Mouse (Mus musculus): Measurements from ENCODE around the gene Lax1. TPM values are rescaled to one million over a fixed set of nuclear protein-coding genes. Genes with fewer than 3 reads are reported as not detected.

Gene Lax1
- polyA plus RNA-seq, 1 experiment from 2014 or later: not detected

Small RNA genes lying within 50 kb of the gene (microRNA-seq; reads per million reads assigned to microRNA genes)
- 0.83 reads per million for gene Mir6903

Other genes with a start within 250 kb of the Lax1 start
- 490 and 513 TPM in 2 replicates for gene Snrpe, start 79.8 kb downstream of the Lax1 start, polyA plus RNA-seq (2015; fragmentation: Nextera tagmentation; extraction: Ambion mirVana)
- gene Zbed6, start 29.2 kb downstream of the Lax1 start, polyA plus RNA-seq (2015; fragmentation: Nextera tagmentation; extraction: Ambion mirVana): not detected in 2 replicates
- gene Gm38394, start 28.8 kb downstream of the Lax1 start, polyA plus RNA-seq (2015; fragmentation: Nextera tagmentation; extraction: Ambion mirVana): 3.6 and 3.7 TPM in 2 replicates
- gene Atp2b4, start 110.9 kb upstream of the Lax1 start, polyA plus RNA-seq (2015; fragmentation: Nextera tagmentation; extraction: Ambion mirVana): 9.3 and 11.1 TPM in 2 replicates
- gene Optc, start 217.9 kb upstream of the Lax1 start, polyA plus RNA-seq (2015; fragmentation: Nextera tagmentation; extraction: Ambion mirVana): 1.7 and 2.2 TPM in 2 replicates
- gene Prelp, start 231.3 kb upstream of the Lax1 start, polyA plus RNA-seq (2015; fragmentation: Nextera tagmentation; extraction: Ambion mirVana): 2.8 and 2.9 TPM in 2 replicates